Mouse (Mus musculus): Measurements from ENCODE around the gene Lgmn. TPM values are rescaled to one million over a fixed set of nuclear protein-coding genes. Genes with fewer than 3 reads are reported as not detected.
A peak's percentile ranks its signal among the peaks of the same experiment; 100 is the strongest.

The Lgmn gene
- total and polyA plus RNA-seq, 3 experiments, result 38.5 to 49.9 (median 42.6) TPM

GRCm38 (mm10) chr12:102468894-102469764 lies 29.5 kb upstream of the Lgmn start, which contains the start of gene Golga5:
Gene Golga5 (plus strand): TSS chr12:102469135.
- peak; percentile 94 for DNase-seq (ENCODE audit: extremely low read depth)
- TF ChIP-seq KAT2A (IDR thresholded peaks at IDR 0.05; ENCODE audit: insufficient replicate concordance, low read length) (peak; percentile 58; the same call in 1 of the 2 replicates), BHLHE40 (IDR thresholded peaks at IDR 0.05; ENCODE audit: low read depth, low read length) (peak; percentile 92), SIN3A (IDR thresholded peaks at IDR 0.05; ENCODE audit: low read length) (peak; percentile 97), ZC3H11A (IDR thresholded peaks at IDR 0.05; ENCODE audit: low read depth, low read length) (no peak), USF1 (IDR thresholded peaks at IDR 0.05; ENCODE audit: low read depth, low read length) (peak; percentile 26), GABPA (IDR thresholded peaks at IDR 0.05; ENCODE audit: insufficient replicate concordance, low read depth, low read length) (no peak; the same call in 1 of the 2 replicates), TCF12 (IDR thresholded peaks at IDR 0.05; ENCODE audit: low read depth, low read length) (peak; percentile 67), ZMIZ1 (IDR thresholded peaks at IDR 0.05; ENCODE audit: low read depth, low read length) (peak; percentile 67), JUN (IDR thresholded peaks at IDR 0.05; ENCODE audit: insufficient read depth, low read depth, low read length) (no peak), CHD1 (IDR thresholded peaks at IDR 0.05; ENCODE audit: low read depth, low read length) (no peak), POLR2A (IDR thresholded peaks at IDR 0.05; ENCODE audit: low read depth, low read length) (peak; percentile 86), RCOR1 (conservative IDR thresholded peaks at IDR 0.05; ENCODE audit: low read depth, low read length) (0 out of 2 replicates have a peak, but pooled peaks have one; percentile 50), PAX5 (IDR thresholded peaks at IDR 0.05; ENCODE audit: low read length) (no peak), UBTF (IDR thresholded peaks at IDR 0.05; ENCODE audit: low read depth, low read length) (no peak), NELFE (IDR thresholded peaks at IDR 0.05; ENCODE audit: low read depth, low read length) (peak; percentile 82), JUND (conservative IDR thresholded peaks at IDR 0.05; ENCODE audit: low read depth, low read length) (no peak), E2F4 (IDR thresholded peaks at IDR 0.05; ENCODE audit: insufficient replicate concordance, low read depth, low read length) (no peak), RAD21 (IDR thresholded peaks at IDR 0.05; ENCODE audit: low read depth, low read length) (no peak), MYC (IDR thresholded peaks at IDR 0.05; ENCODE audit: low read depth, low read length) (peak; percentile 71; the same call in 1 of the 2 replicates), ELF1 (IDR thresholded peaks at IDR 0.05; ENCODE audit: low read depth, low read length) (peak; percentile 94), SMC3 (IDR thresholded peaks at IDR 0.05; ENCODE audit: low read depth, low read length) (no peak), ZNF384 (IDR thresholded peaks at IDR 0.05; ENCODE audit: low read depth, low read length) (no peak), USF2 (conservative IDR thresholded peaks at IDR 0.05; ENCODE audit: low read depth, low read length) (no peak), HCFC1 (IDR thresholded peaks at IDR 0.05; ENCODE audit: low read depth, low read length) (peak; percentile 80), MAZ (IDR thresholded peaks at IDR 0.05; ENCODE audit: low read depth, low read length) (no peak), CHD2 (IDR thresholded peaks at IDR 0.05; ENCODE audit: low read length) (peak; percentile 36; the same call in 1 of the 2 replicates), NRF1 (IDR thresholded peaks at IDR 0.05; ENCODE audit: low read depth, low read length) (peak; percentile 59; the same call in 1 of the 2 replicates), ZKSCAN1 (IDR thresholded peaks at IDR 0.05; ENCODE audit: borderline replicate concordance, low read depth, low read length) (no peak), CTCF (conservative IDR thresholded peaks at IDR 0.05 in 1 of 2, IDR thresholded peaks at IDR 0.05 in 1 of 2; ENCODE audit: low read depth in 2 of 2, low read length in 2 of 2) (no peak), ETS1 (conservative IDR thresholded peaks at IDR 0.05; ENCODE audit: low read depth, low read length) (no peak), POLR2AphosphoS2 (IDR thresholded peaks at IDR 0.05; ENCODE audit: low read depth, low read length) (peak; percentile 48; the same call in 1 of the 2 replicates), TBP (conservative IDR thresholded peaks at IDR 0.05; ENCODE audit: low read depth, low read length) (no peak), EP300 (IDR thresholded peaks at IDR 0.05; ENCODE audit: low read length) (no peak), MAX (IDR thresholded peaks at IDR 0.05; ENCODE audit: low read length) (peak; percentile 96), MXI1 (IDR thresholded peaks at IDR 0.05; ENCODE audit: low read depth, low read length) (peak; percentile 87), MEF2A (IDR thresholded peaks at IDR 0.05; ENCODE audit: borderline replicate concordance, low read depth, low read length) (peak; percentile 77), IRF4 (IDR thresholded peaks at IDR 0.05; ENCODE audit: low read depth, low read length) (peak; percentile 12), MAFK (IDR thresholded peaks at IDR 0.05; ENCODE audit: insufficient replicate concordance, low read length) (no peak)
- no peaks in the 10 kb centered on the region for H3K9me3 ChIP-seq (replicated peaks; ENCODE audit: low read length)
- peak within 1 kb of the TSS; percentile 84 for H3K4me2 ChIP-seq (ENCODE audit: insufficient read depth, low read depth, poor library complexity, severe bottlenecking)
- peaks cover 7 to 19% of the 10 kb centered on the region in 2 experiments for H3K36me3 ChIP-seq (replicated peaks in 1 of 2; ENCODE audit: control insufficient read depth in 1 of 2, insufficient read depth in 1 of 2, low read length in 1 of 2)
- H3K79me2 ChIP-seq (replicated peaks; ENCODE audit: control insufficient read depth, extremely low read depth, insufficient read depth, poor library complexity, severe bottlenecking), result peaks cover 5% of the 10 kb centered on the region
- peak within 1 kb of the TSS; percentile 3 for H3K27ac ChIP-seq (ENCODE audit: insufficient read depth, low read depth)
- peaks cover 2% of the 10 kb centered on the region for H3K27me3 ChIP-seq (replicated peaks)
- dilution Hi-C loops (cut with MboI; ENCODE audit: extremely low pct_ligation_motif_present, extremely low pct_unique_long_range_greater_than_20kb, low sequenced_read_pairs) (no loop called here), in situ Hi-C loops (cut with MboI; ENCODE audit: low pct_ligation_motif_present, low pct_unique_long_range_greater_than_20kb, low sequenced_read_pairs) (loop anchor here (5.0 kb wide), 1 partner anchor 487 kb away; no protein-coding TSS in a partner anchor)
- peaks cover 3 to 8% of the 10 kb centered on the region in 2 experiments; a peak in 2 of 4 replicates for H3K4me1 ChIP-seq (ENCODE audit: control insufficient read depth in 1 of 2, insufficient read depth in 2 of 2)
- H3K4me3 ChIP-seq (replicated peaks in 1 of 3; ENCODE audit: low read depth in 2 of 3, low read length in 2 of 3, poor library complexity in 1 of 3), result peak within 1 kb of the TSS; percentile 78 to 99 (median 87)
- H3K9ac ChIP-seq (ENCODE audit: insufficient read depth, low read depth), result peak within 1 kb of the TSS; percentile 74

All from CH12.LX (cell line).